8 mouse cellular contexts compared by ENCODE assay signal in genomic region chr2:90744285-90745052, GRCm38 (mm10). TPM values are rescaled to one million over a fixed set of nuclear protein-coding genes. Genes with fewer than 3 reads are reported as not detected.
DNase-seq lines count a peak whose midpoint lies in the region; ATAC-seq and TF ChIP-seq lines count a peak whose summit lies in the region.

No protein-coding gene starts in this region.

- WGBS in embryonic facial prominence, embryonic 15.5 days: 62% methylated on average over 12 of the region's 12 CpGs
- 68% methylated on average over 12 of the region's 12 CpGs for WGBS in hindbrain, postnatal 0 days
- 56% methylated on average over 12 of the region's 12 CpGs for WGBS in lung, embryonic 16.5 days
- WGBS in thymus, adult 2 months: 73% methylated on average over 12 of the region's 12 CpGs

- no peaks in the 10 kb centered on the region; the same call in 1 of the 2 replicates for H3K9me3 ChIP-seq in G1E (replicated peaks)
- no peaks in the 10 kb centered on the region for H3K9me3 ChIP-seq in embryonic facial prominence, embryonic 15.5 days (replicated peaks)
- H3K9me3 ChIP-seq in hindbrain, postnatal 0 days (ENCODE audit: low read length): no peaks in the 10 kb centered on the region
- no peaks in the 10 kb centered on the region for H3K9me3 ChIP-seq in lung, embryonic 16.5 days (ENCODE audit: control insufficient read depth, low read length)

- peak overlapping the region; percentile 49 for H3K4me2 ChIP-seq in embryonic facial prominence, embryonic 15.5 days (replicated peaks)
- H3K4me2 ChIP-seq in hindbrain, postnatal 0 days (ENCODE audit: low read depth, low read length): peak overlapping the region; percentile 52
- H3K4me2 ChIP-seq in lung, embryonic 16.5 days (ENCODE audit: low read depth, low read length): peak overlapping the region; percentile 61

- TF ChIP-seq CTCF in G1E (IDR thresholded peaks at IDR 0.05; ENCODE audit: low read depth, low read length): no peak
- TF ChIP-seq CTCF in hindbrain, postnatal 0 days (IDR thresholded peaks at IDR 0.05; ENCODE audit: low read depth): no peak
- TF ChIP-seq CTCF in thymus, adult 2 months (IDR thresholded peaks at IDR 0.05; ENCODE audit: borderline replicate concordance, control insufficient read depth, extremely low read depth, insufficient read depth, low read length, poor library complexity): no peak

- ATAC-seq in G1E (ENCODE audit: extremely low read depth, insufficient number of reproducible peaks, low FRiP score, poor library complexity, severe bottlenecking): no peak
- no peak for ATAC-seq in embryonic facial prominence, embryonic 15.5 days (ENCODE audit: insufficient number of reproducible peaks, low FRiP score, low TSS enrichment, low read depth)
- ATAC-seq in hindbrain, postnatal 0 days: peak; percentile 2
- no peak for ATAC-seq in lung, embryonic 16.5 days (ENCODE audit: low read depth)
- ATAC-seq in megakaryocyte progenitor cell, adult 5-6 weeks (replicated peaks; ENCODE audit: poor library complexity): no peak

- peak overlapping the region; percentile 97 for H3K27ac ChIP-seq in embryonic facial prominence, embryonic 15.5 days (replicated peaks)
- peak overlapping the region; percentile 99 for H3K27ac ChIP-seq in hindbrain, postnatal 0 days
- peak overlapping the region; percentile 90 for H3K27ac ChIP-seq in lung, embryonic 16.5 days (ENCODE audit: low read length)
- peak overlapping the region; percentile 68 for H3K27ac ChIP-seq in thymus, adult 2 months (ENCODE audit: control insufficient read depth, insufficient read depth, low read length)

- no peak for TF ChIP-seq POLR2A in thymus, adult 2 months (IDR thresholded peaks at IDR 0.05; ENCODE audit: control insufficient read depth, extremely low read depth, insufficient read depth, low read length, poor library complexity)

- peaks cover 28% of the 10 kb centered on the region for H3K36me3 ChIP-seq in G1E (replicated peaks)
- peaks cover 4% of the 10 kb centered on the region; the same call in 1 of the 2 replicates for H3K36me3 ChIP-seq in embryonic facial prominence, embryonic 15.5 days
- no peaks in the 10 kb centered on the region for H3K36me3 ChIP-seq in hindbrain, postnatal 0 days (ENCODE audit: insufficient read depth, low read length)
- H3K36me3 ChIP-seq in lung, embryonic 16.5 days (ENCODE audit: control insufficient read depth, insufficient read depth, low read length): peaks cover 7% of the 10 kb centered on the region
- no peaks in the 10 kb centered on the region for H3K36me3 ChIP-seq in thymus, adult 2 months (ENCODE audit: control insufficient read depth, insufficient read depth, low read length)

- H3K4me1 ChIP-seq in G1E (ENCODE audit: insufficient read depth, low read depth, low read length): peaks cover 20% of the 10 kb centered on the region
- H3K4me1 ChIP-seq in embryonic facial prominence, embryonic 15.5 days: peaks cover 23% of the 10 kb centered on the region
- 0 out of 2 replicates have a peak, but pooled peaks cover 6% of the 10 kb centered on the region for H3K4me1 ChIP-seq in hindbrain, postnatal 0 days (ENCODE audit: insufficient read depth, low read length)
- peaks cover 10% of the 10 kb centered on the region for H3K4me1 ChIP-seq in lung, embryonic 16.5 days (replicated peaks; ENCODE audit: control insufficient read depth, insufficient read depth, low read length)
- peaks cover 6% of the 10 kb centered on the region for H3K4me1 ChIP-seq in thymus, adult 2 months (replicated peaks; ENCODE audit: control insufficient read depth, insufficient read depth, low read length)

- H3K4me3 ChIP-seq in G1E (ENCODE audit: low read depth, low read length): peak overlapping the region; percentile 92
- H3K4me3 ChIP-seq in embryonic facial prominence, embryonic 15.5 days (replicated peaks): peak overlapping the region; percentile 99
- peak overlapping the region; percentile 98 for H3K4me3 ChIP-seq in hindbrain, postnatal 0 days (ENCODE audit: low read length)
- peak overlapping the region; percentile 99 for H3K4me3 ChIP-seq in lung, embryonic 16.5 days (ENCODE audit: low read length)
- H3K4me3 ChIP-seq in thymus, adult 2 months (ENCODE audit: control insufficient read depth, insufficient read depth, low read length): peak overlapping the region; percentile 34

- no peak overlapping the region for H3K9ac ChIP-seq in embryonic facial prominence, embryonic 15.5 days
- peak overlapping the region; percentile 41; the same call in 1 of the 2 replicates for H3K9ac ChIP-seq in hindbrain, postnatal 0 days (replicated peaks; ENCODE audit: low read length)
- peak overlapping the region; percentile 58 for H3K9ac ChIP-seq in lung, embryonic 16.5 days (ENCODE audit: low read length)

- H3K27me3 ChIP-seq in G1E (ENCODE audit: insufficient read depth, low read length): no peaks in the 10 kb centered on the region
- H3K27me3 ChIP-seq in embryonic facial prominence, embryonic 15.5 days: no peaks in the 10 kb centered on the region
- no peaks in the 10 kb centered on the region for H3K27me3 ChIP-seq in hindbrain, postnatal 0 days (ENCODE audit: insufficient read depth, low read length)
- H3K27me3 ChIP-seq in lung, embryonic 16.5 days (ENCODE audit: control insufficient read depth, insufficient read depth, low read depth, low read length): no peaks in the 10 kb centered on the region
- no peaks in the 10 kb centered on the region for H3K27me3 ChIP-seq in thymus, adult 2 months (ENCODE audit: control insufficient read depth, insufficient read depth, low read length)

- DNase-seq in adrenal gland, postnatal 14 days: peak; percentile 27
- DNase-seq in adrenal gland, postnatal 4 days (ENCODE audit: low spot score in 2 of 2): no peak
- no peak for DNase-seq in G1E (ENCODE audit: low spot score)
- no peak for DNase-seq in hindbrain, postnatal 0 days (ENCODE audit: low spot score)
- peak; percentile 7 for DNase-seq in thymus, adult 2 months

RNA-seq across cellular contexts. Expression of gene Fnbp4, which starts 0.7 kb away (rescaled TPM):
- total RNA-seq in adrenal gland, postnatal 14 days (2021): 54.3 and 60.8 TPM in 2 replicates
- 100 to 1,000 TPM; 120 to 121 TPM for total RNA-seq in adrenal gland, postnatal 4 days (2021)
- total RNA-seq in G1E (2014; fragmentation: Nextera tagmentation) (146 and 173 TPM in 2 replicates), G1E (2017) (131 and 156 TPM in 2 replicates)
- polyA plus RNA-seq in G1E (2012): 61.1 and 64.5 TPM in 2 replicates
- polyA plus RNA-seq in embryonic facial prominence, embryonic 15.5 days (2015; fragmentation: Nextera tagmentation; extraction: Ambion mirVana): 92.9 and 108 TPM in 2 replicates
- 55.9 and 67.7 TPM in 2 replicates for total RNA-seq in hindbrain, postnatal 0 days (2014; rRNA removed)
- 51.3 and 56.7 TPM in 2 replicates for polyA plus RNA-seq in hindbrain, postnatal 0 days (2015; fragmentation: Nextera tagmentation; extraction: Ambion mirVana)
- polyA plus RNA-seq in lung, embryonic 16.5 days (2015; fragmentation: Nextera tagmentation; extraction: Ambion mirVana): 85.7 and 88.5 TPM in 2 replicates
- polyA plus RNA-seq in thymus, adult 2 months (2012; rRNA removed): 101 and 105 TPM in 2 replicates
- 80.6 and 99.0 TPM in 2 replicates for total RNA-seq in megakaryocyte progenitor cell, adult 5-6 weeks (2015)
- total RNA-seq in megakaryocyte progenitor cell, adult 5-6 weeks (2017): 108 and 140 TPM in 2 replicates

RNA-seq across cellular contexts. Expression of gene Agbl2, which starts 38.1 kb away (rescaled TPM):
- 0.98 and 1.5 TPM in 2 replicates for total RNA-seq in adrenal gland, postnatal 14 days (2021)
- total RNA-seq in adrenal gland, postnatal 4 days (2021): 1 to 10 TPM; 1.3 to 2.1 TPM
- not detected in 2 replicates for total RNA-seq in G1E (2014; fragmentation: Nextera tagmentation)
- total RNA-seq in G1E (2017): 0.11 TPM in 1 of 2 replicates, not detected in the other
- not detected in 2 replicates for polyA plus RNA-seq in G1E (2012)
- polyA plus RNA-seq in embryonic facial prominence, embryonic 15.5 days (2015; fragmentation: Nextera tagmentation; extraction: Ambion mirVana): 2.5 and 4.2 TPM in 2 replicates
- 0.26 and 0.72 TPM in 2 replicates for total RNA-seq in hindbrain, postnatal 0 days (2014; rRNA removed)
- 0.51 and 1.3 TPM in 2 replicates for polyA plus RNA-seq in hindbrain, postnatal 0 days (2015; fragmentation: Nextera tagmentation; extraction: Ambion mirVana)
- 2.4 and 2.5 TPM in 2 replicates for polyA plus RNA-seq in lung, embryonic 16.5 days (2015; fragmentation: Nextera tagmentation; extraction: Ambion mirVana)
- 0.31 and 0.44 TPM in 2 replicates for polyA plus RNA-seq in thymus, adult 2 months (2012; rRNA removed)
- total RNA-seq in megakaryocyte progenitor cell, adult 5-6 weeks (2015): 0.12 TPM in 1 of 2 replicates, not detected in the other
- 0.12 TPM in 1 of 2 replicates, not detected in the other for total RNA-seq in megakaryocyte progenitor cell, adult 5-6 weeks (2017)

Comparison
In these comparisons a context has a peak if more than half of its experiments do, and no peak if none do; other contexts are left out.
1. DNase-seq: peak in adrenal gland, postnatal 14 days (single experiment) and thymus, adult 2 months (single experiment); none in adrenal gland, postnatal 4 days (0 of 2), G1E (single experiment) and hindbrain, postnatal 0 days (single experiment).
2. H3K4me3 ChIP-seq: peak in every context shown above with its lines; median percentile 99 in embryonic facial prominence, embryonic 15.5 days; 99 in lung, embryonic 16.5 days; 98 in hindbrain, postnatal 0 days; 92 in G1E; 34 in thymus, adult 2 months.
3. Peak in every context shown above with its lines, with median percentiles within 50 percentile points of each other: H3K27ac ChIP-seq and H3K4me2 ChIP-seq.